Mouse (Mus musculus): ENCODE measurements around the gene Fcho2. TPM values are rescaled to one million over a fixed set of nuclear protein-coding genes. Genes with fewer than 3 reads are reported as not detected.

Gene Fcho2
- total and polyA plus RNA-seq, 2 experiments from 2014 or later: 14.1 to 25.1 TPM

GRCm38 (mm10) chr13:98777959-98778358, 37.3 kb downstream of the Fcho2 start:
- H3K36me3 ChIP-seq (ENCODE audit: insufficient read depth): peaks cover 16% of the 10 kb centered on the region; the same call in 1 of the 2 replicates
- no peak for TF ChIP-seq CTCF (IDR thresholded peaks at IDR 0.05; ENCODE audit: low read depth)
- H3K9ac ChIP-seq: no peak overlapping the region
- H3K27me3 ChIP-seq (ENCODE audit: insufficient read depth, low read length): no peaks in the 10 kb centered on the region
- H3K4me2 ChIP-seq (ENCODE audit: low read depth): no peak overlapping the region
- ATAC-seq (no peak), DNase-seq (no peak)
- H3K4me1 ChIP-seq (ENCODE audit: insufficient read depth): no peaks in the 10 kb centered on the region
- H3K9me3 ChIP-seq (ENCODE audit: low read length): no peaks in the 10 kb centered on the region
- WGBS: 95% methylated on average over 3 of the region's 3 CpGs
- H3K27ac ChIP-seq (ENCODE audit: low read depth, low read length): no peak overlapping the region
- H3K4me3 ChIP-seq (ENCODE audit: low read depth, low read length): no peak overlapping the region

DNA sequence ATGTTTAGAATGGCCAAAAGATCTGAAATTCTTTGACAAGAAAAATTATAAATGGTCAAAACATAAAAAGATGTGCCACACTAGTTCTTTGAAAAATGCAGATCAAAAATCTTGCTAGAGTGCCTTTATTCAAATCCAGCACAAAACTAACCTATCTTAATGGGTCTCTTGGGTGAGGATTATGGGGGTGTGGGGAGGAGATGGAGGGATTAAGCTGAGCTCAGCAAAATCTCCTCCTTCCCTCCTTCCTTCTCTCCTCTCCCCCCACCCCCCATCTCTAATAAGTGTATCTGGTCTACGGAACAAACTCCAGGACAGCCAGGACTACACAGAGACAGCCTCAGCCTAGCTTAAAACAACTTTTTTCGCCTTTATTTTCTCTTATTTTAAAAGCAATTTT, 43.8 kb downstream of the Fcho2 start:
- Histone ChIP-seq H3K27ac (ENCODE audit: low read depth, low read length) (no peak overlapping the region), H3K27me3 (ENCODE audit: insufficient read depth, low read length) (no peaks in the 10 kb centered on the region), H3K4me2 (ENCODE audit: low read depth) (no peak overlapping the region), H3K4me1 (ENCODE audit: insufficient read depth) (no peaks in the 10 kb centered on the region), H3K9ac (no peak overlapping the region), H3K4me3 (ENCODE audit: low read depth, low read length) (no peak overlapping the region), H3K9me3 (ENCODE audit: low read length) (no peaks in the 10 kb centered on the region), H3K36me3 (ENCODE audit: insufficient read depth) (peaks cover 1% of the 10 kb centered on the region; the same call in 1 of the 2 replicates)
- DNase-seq (no peak), ATAC-seq (no peak)
- 85% methylated on average over 2 of the region's 2 CpGs for WGBS
- no peak for TF ChIP-seq CTCF (IDR thresholded peaks at IDR 0.05; ENCODE audit: low read depth)

- Histone ChIP-seq H3K9ac (no peak overlapping the region), H3K4me2 (ENCODE audit: low read depth) (no peak overlapping the region), H3K36me3 (ENCODE audit: insufficient read depth) (no peaks in the 10 kb centered on the region), H3K4me3 (ENCODE audit: low read depth, low read length) (no peak overlapping the region), H3K27me3 (ENCODE audit: insufficient read depth, low read length) (no peaks in the 10 kb centered on the region), H3K27ac (ENCODE audit: low read depth, low read length) (no peak overlapping the region), H3K4me1 (ENCODE audit: insufficient read depth) (no peaks in the 10 kb centered on the region), H3K9me3 (ENCODE audit: low read length) (no peaks in the 10 kb centered on the region)
- ATAC-seq: 0 out of 2 replicates have a peak, but pooled peaks have one; percentile 42
- peak; percentile 55 for DNase-seq
- WGBS: 24% methylated on average over 4 of the region's 4 CpGs
- TF ChIP-seq CTCF (IDR thresholded peaks at IDR 0.05; ENCODE audit: low read depth): no peak
Measured at GRCm38 (mm10) chr13:98768329-98768728, 46.9 kb downstream of the Fcho2 start.

DNA sequence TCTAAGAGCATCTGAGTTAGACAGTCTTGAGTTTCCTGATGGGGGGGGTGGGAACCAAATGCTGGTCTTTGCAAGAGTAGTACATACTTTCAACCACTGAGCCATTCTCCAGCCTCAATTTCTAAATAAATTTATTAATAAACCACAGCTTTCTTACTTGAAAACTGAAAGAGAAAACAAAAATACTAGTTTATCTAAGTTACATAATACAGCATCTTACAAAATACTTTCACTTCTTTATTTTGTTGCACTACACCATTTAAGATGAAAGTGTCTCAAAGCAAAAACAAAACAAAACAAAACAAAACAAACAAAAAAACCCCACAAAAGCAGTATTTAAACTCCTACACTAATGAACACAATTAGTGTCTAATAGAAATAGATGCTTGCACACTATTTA, 53.5 kb downstream of the Fcho2 start:
- no peak for ATAC-seq
- no peak for TF ChIP-seq CTCF (IDR thresholded peaks at IDR 0.05; ENCODE audit: low read depth)
- no peaks in the 10 kb centered on the region for H3K4me1 ChIP-seq (ENCODE audit: insufficient read depth)

DNA sequence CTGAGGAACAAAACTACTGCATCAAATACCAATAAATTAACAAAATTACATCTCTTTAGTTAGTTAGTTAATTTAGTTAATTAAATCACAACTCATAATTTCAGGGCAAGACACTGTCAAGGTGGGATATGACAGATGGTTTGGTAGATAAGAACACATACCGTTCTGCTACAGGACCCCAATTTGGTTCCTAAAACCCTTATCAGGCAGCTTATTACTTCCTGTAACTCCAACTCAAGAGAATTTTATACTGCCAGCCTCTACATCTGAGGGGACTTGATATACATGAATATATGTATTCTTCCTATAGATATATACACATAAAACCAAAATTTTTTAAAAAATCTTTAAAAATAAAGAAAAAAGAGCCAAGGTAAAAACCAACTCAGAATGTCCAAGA, 59.4 kb downstream of the Fcho2 start:
- H3K4me2 ChIP-seq (ENCODE audit: low read depth): no peak overlapping the region
- no peak for ATAC-seq

More for the DNA sequence above, 53.5 kb downstream of the Fcho2 start:
- Histone ChIP-seq H3K9ac (no peak overlapping the region), H3K27me3 (ENCODE audit: insufficient read depth, low read length) (no peaks in the 10 kb centered on the region), H3K9me3 (ENCODE audit: low read length) (no peaks in the 10 kb centered on the region), H3K27ac (ENCODE audit: low read depth, low read length) (no peak overlapping the region), H3K4me2 (ENCODE audit: low read depth) (no peak overlapping the region), H3K4me3 (ENCODE audit: low read depth, low read length) (no peak overlapping the region), H3K36me3 (ENCODE audit: insufficient read depth) (no peaks in the 10 kb centered on the region; the same call in 1 of the 2 replicates)
- no peak for DNase-seq

DNA sequence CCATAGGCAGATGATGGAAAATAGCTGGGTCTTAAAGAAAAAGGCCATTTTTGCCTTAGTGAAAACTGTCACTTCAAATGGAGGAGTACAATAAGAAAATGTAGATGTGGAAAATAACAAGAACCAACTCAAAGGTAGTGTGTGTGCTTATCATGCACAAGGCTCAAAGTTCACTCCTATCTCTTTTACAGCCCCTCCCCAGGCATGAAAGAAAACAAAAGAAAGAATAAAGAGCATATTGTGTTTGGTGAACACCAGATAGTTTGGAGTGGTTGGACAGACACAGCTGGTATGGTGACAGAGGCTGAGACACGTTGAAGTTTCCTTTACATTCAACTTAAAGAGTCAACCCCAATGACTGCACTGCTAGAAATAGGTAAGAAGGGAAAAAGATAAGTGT, 70.6 kb downstream of the Fcho2 start:
- H3K36me3 ChIP-seq (ENCODE audit: insufficient read depth): peaks cover 32% of the 10 kb centered on the region
- H3K4me2 ChIP-seq (ENCODE audit: low read depth): no peak overlapping the region
- no peak overlapping the region for H3K4me3 ChIP-seq (ENCODE audit: low read depth, low read length)
- ATAC-seq (no peak), DNase-seq (no peak)
- WGBS: 59% methylated on average over 1 of the region's 1 CpGs
- H3K9me3 ChIP-seq (ENCODE audit: low read length): no peaks in the 10 kb centered on the region
- no peak for TF ChIP-seq CTCF (IDR thresholded peaks at IDR 0.05; ENCODE audit: low read depth)
- no peak overlapping the region for H3K9ac ChIP-seq
- no peaks in the 10 kb centered on the region for H3K27me3 ChIP-seq (ENCODE audit: insufficient read depth, low read length)
- no peaks in the 10 kb centered on the region for H3K4me1 ChIP-seq (ENCODE audit: insufficient read depth)
- no peak overlapping the region for H3K27ac ChIP-seq (ENCODE audit: low read depth, low read length)

More for the DNA sequence above, 59.4 kb downstream of the Fcho2 start:
- Histone ChIP-seq H3K9ac (no peak overlapping the region), H3K36me3 (ENCODE audit: insufficient read depth) (peaks cover 4% of the 10 kb centered on the region; the same call in 1 of the 2 replicates), H3K27ac (ENCODE audit: low read depth, low read length) (no peak overlapping the region), H3K27me3 (ENCODE audit: insufficient read depth, low read length) (no peaks in the 10 kb centered on the region), H3K4me1 (ENCODE audit: insufficient read depth) (no peaks in the 10 kb centered on the region), H3K4me3 (ENCODE audit: low read depth, low read length) (no peak overlapping the region), H3K9me3 (ENCODE audit: low read length) (no peaks in the 10 kb centered on the region)
- no peak for DNase-seq
- no peak for TF ChIP-seq CTCF (IDR thresholded peaks at IDR 0.05; ENCODE audit: low read depth)
- WGBS: 84% methylated on average over 1 of the region's 1 CpGs

DNA sequence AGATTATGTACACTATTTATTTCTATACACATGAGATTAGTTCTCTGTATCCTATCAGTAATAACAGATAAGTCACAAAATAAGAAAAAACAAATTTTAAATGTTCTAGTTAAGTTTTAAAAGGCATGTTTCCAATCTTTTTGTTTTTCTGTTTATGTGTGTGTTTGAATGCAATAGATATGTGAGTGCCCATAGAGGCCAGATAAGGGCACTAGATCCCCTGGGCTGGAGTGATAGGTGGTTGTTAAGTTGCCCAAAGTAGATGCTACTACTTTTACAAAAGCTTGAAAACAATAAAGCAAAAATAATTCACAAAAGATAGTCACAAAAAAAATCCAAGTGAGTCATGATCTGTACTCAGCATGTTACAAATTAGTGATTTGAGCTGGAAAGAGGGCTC, 71.4 kb downstream of the Fcho2 start:
- TF ChIP-seq CTCF (IDR thresholded peaks at IDR 0.05; ENCODE audit: low read depth): no peak
- ATAC-seq (no peak), DNase-seq (no peak)
- Histone ChIP-seq H3K4me3 (ENCODE audit: low read depth, low read length) (no peak overlapping the region), H3K36me3 (ENCODE audit: insufficient read depth) (peaks cover 29% of the 10 kb centered on the region), H3K27me3 (ENCODE audit: insufficient read depth, low read length) (no peaks in the 10 kb centered on the region), H3K27ac (ENCODE audit: low read depth, low read length) (no peak overlapping the region), H3K4me2 (ENCODE audit: low read depth) (no peak overlapping the region), H3K9me3 (ENCODE audit: low read length) (no peaks in the 10 kb centered on the region), H3K4me1 (ENCODE audit: insufficient read depth) (no peaks in the 10 kb centered on the region), H3K9ac (no peak overlapping the region)

DNA sequence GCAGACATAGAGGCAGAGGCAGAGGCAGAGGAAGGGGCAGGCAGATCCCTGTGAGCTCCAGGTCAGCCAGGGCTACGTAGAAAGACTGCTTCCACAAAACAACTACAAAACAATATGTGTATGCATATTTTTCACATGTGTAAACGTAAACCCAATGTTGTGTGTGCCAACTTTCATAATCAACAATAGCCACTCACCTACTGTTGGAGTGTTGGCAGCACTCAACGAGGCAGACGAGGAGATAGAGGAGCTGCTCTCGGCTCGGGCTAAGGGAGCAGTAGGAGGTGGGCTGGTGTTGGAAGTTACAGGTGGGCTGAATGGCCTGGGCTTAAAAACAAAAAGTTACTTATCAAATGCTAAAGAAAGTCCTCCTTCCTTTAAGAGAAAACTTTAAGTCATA, 72.0 kb downstream of the Fcho2 start:
- TF ChIP-seq CTCF (IDR thresholded peaks at IDR 0.05; ENCODE audit: low read depth): no peak
- H3K9ac ChIP-seq: no peak overlapping the region
- WGBS: 89% methylated on average over 6 of the region's 6 CpGs
- H3K9me3 ChIP-seq (ENCODE audit: low read length): no peaks in the 10 kb centered on the region
- H3K27ac ChIP-seq (ENCODE audit: low read depth, low read length): no peak overlapping the region
- H3K4me2 ChIP-seq (ENCODE audit: low read depth): no peak overlapping the region
- no peak overlapping the region for H3K4me3 ChIP-seq (ENCODE audit: low read depth, low read length)
- peaks cover 29% of the 10 kb centered on the region for H3K36me3 ChIP-seq (ENCODE audit: insufficient read depth)
- H3K27me3 ChIP-seq (ENCODE audit: insufficient read depth, low read length): no peaks in the 10 kb centered on the region
- ATAC-seq (no peak), DNase-seq (no peak)
- no peaks in the 10 kb centered on the region for H3K4me1 ChIP-seq (ENCODE audit: insufficient read depth)
